Mouse (Mus musculus): ENCODE measurements around the gene Cym. TPM values are rescaled to one million over a fixed set of nuclear protein-coding genes. Genes with fewer than 3 reads are reported as not detected.

The Cym gene
- total and polyA plus RNA-seq, 2 experiments from 2014 or later, result 0.63 TPM; not detected in 1

DNA sequence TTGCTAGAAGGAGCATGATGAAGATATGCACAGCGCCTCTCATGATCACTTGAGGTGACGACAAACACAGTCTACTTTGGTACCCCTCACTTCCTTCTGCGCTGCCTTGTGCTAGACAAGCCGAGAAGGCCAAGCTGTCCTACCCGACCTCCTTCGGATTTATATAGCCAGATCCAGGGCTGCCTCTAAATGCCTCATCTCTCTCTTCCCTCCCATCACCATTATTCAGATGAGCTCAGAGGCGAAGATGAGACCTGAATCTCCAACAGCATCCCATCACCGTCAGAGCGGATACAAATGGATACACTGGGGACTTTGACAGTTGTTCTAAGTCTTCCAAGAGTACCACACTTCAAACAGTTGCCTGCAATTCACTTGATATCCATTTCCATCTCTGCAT, 18.1 kb upstream of the Cym start, which contains the start of gene Prok1:
Prok1 (minus strand) TSS at position 101 of the 400 bp plus-strand sequence.
- H3K4me3 ChIP-seq (ENCODE audit: low read length), result no peak within 1 kb of the TSS
- no peak within 1 kb of the TSS for H3K9ac ChIP-seq (replicated peaks; ENCODE audit: low read length)
- H3K27me3 ChIP-seq (ENCODE audit: insufficient read depth, low read length), result no peaks in the 10 kb centered on the region
- no peaks in the 10 kb centered on the region for H3K9me3 ChIP-seq (ENCODE audit: low read length)
- DNase-seq (ENCODE audit: low spot score) (no peak), ATAC-seq (no peak)
- WGBS, result 92% methylated on average over 9 of the region's 9 CpGs
- no peak within 1 kb of the TSS for H3K4me2 ChIP-seq (ENCODE audit: low read depth, low read length)
- TF ChIP-seq CTCF (IDR thresholded peaks at IDR 0.05; ENCODE audit: low read depth), result no peak
- H3K27ac ChIP-seq, result no peak within 1 kb of the TSS
- peaks cover 3% of the 10 kb centered on the region; the same call in 1 of the 2 replicates for H3K4me1 ChIP-seq (ENCODE audit: insufficient read depth, low read length)
- H3K36me3 ChIP-seq (ENCODE audit: insufficient read depth, low read length), result no peaks in the 10 kb centered on the region

DNA sequence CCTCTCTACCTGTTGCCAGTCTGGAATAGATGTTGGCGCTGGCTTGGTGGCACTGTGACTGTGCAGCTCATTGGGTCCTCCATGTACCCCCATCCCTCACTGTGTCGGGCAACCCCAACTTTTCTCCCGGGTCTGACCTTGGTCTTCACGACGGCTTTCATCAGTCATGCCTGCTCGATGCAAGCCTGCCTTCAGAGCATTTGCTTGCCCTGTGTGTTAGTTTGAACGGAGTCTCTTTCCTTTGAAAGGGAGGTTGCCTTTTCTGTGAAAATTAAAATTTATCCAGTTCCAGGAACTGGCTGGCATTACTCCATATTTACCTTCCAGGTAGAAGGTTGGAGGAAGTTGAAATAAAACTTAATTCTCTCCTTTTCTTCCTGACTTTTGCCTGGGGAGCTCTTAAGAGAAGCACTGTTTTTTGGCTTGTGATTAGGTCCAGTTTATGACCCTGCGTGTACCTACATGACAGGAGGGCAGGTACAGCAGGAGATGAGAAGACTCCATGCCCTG, 17.0 kb upstream of the Cym start:
- Histone ChIP-seq H3K9me3 (ENCODE audit: low read length) (no peaks in the 10 kb centered on the region), H3K4me1 (ENCODE audit: insufficient read depth, low read length) (peaks cover 3% of the 10 kb centered on the region; the same call in 1 of the 2 replicates), H3K27ac (no peak overlapping the region), H3K9ac (replicated peaks; ENCODE audit: low read length) (no peak overlapping the region), H3K36me3 (ENCODE audit: insufficient read depth, low read length) (no peaks in the 10 kb centered on the region), H3K27me3 (ENCODE audit: insufficient read depth, low read length) (no peaks in the 10 kb centered on the region), H3K4me3 (ENCODE audit: low read length) (no peak overlapping the region), H3K4me2 (ENCODE audit: low read depth, low read length) (no peak overlapping the region)
- TF ChIP-seq CTCF (IDR thresholded peaks at IDR 0.05; ENCODE audit: low read depth), result no peak
- ATAC-seq (no peak), DNase-seq (ENCODE audit: low spot score) (no peak)
- 85% methylated on average over 8 of the region's 8 CpGs for WGBS

DNA sequence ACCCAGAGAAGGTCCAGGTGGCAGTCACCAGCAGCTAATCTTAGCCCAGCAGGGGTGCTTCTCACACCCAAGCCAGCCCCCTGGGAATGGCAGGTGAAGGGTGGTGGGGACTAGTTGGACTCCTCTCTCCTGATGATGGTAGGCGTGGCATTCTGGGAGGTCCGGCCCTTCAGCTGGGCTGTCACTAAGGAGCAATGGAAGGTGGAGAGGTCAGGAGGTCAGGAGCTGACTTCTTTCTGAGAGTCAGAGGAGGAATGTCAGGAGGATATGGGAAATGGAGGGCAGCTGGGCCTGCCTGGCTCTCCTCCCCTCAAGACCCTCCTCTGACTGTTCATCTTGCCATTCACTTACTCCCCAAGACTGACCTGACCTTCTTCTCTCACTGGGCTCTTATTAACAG, 16.5 kb upstream of the Cym start:
- TF ChIP-seq CTCF (IDR thresholded peaks at IDR 0.05; ENCODE audit: low read depth), result no peak
- Histone ChIP-seq H3K4me1 (ENCODE audit: insufficient read depth, low read length) (peaks cover 3% of the 10 kb centered on the region; the same call in 1 of the 2 replicates), H3K36me3 (ENCODE audit: insufficient read depth, low read length) (no peaks in the 10 kb centered on the region), H3K9me3 (ENCODE audit: low read length) (no peaks in the 10 kb centered on the region), H3K4me2 (ENCODE audit: low read depth, low read length) (no peak overlapping the region), H3K27me3 (ENCODE audit: insufficient read depth, low read length) (no peaks in the 10 kb centered on the region), H3K4me3 (ENCODE audit: low read length) (no peak overlapping the region), H3K27ac (no peak overlapping the region), H3K9ac (replicated peaks; ENCODE audit: low read length) (no peak overlapping the region)
- ATAC-seq, result no peak
- 73% methylated on average over 2 of the region's 2 CpGs for WGBS
- no peak for DNase-seq (ENCODE audit: low spot score)

DNA sequence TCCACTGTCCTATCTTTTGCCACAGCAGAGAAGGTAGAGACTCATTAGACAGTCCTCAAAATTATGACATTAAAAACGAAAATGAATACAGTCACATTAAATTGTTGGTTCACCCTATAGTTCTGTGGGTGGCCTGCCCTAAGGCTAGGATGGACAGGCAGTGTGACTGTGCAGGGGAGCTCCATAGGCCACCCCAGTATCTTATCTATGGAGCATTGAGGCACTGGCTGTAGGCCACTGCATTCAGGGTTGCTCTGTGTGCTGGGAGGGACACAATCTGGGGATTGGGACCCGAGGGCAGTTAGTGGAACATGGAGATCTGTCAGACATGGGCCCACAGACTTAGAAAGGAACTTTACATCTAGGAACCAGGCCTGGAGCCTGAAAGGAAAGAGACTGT, 12.4 kb upstream of the Cym start:
- no peak for DNase-seq (ENCODE audit: low spot score)
- ATAC-seq, result peak; percentile 36; the same call in 1 of the 2 replicates
- Histone ChIP-seq H3K9me3 (ENCODE audit: low read length) (no peaks in the 10 kb centered on the region), H3K4me1 (ENCODE audit: insufficient read depth, low read length) (no peaks in the 10 kb centered on the region), H3K36me3 (ENCODE audit: insufficient read depth, low read length) (no peaks in the 10 kb centered on the region), H3K27ac (no peak overlapping the region), H3K4me2 (ENCODE audit: low read depth, low read length) (no peak overlapping the region), H3K9ac (replicated peaks; ENCODE audit: low read length) (no peak overlapping the region), H3K27me3 (ENCODE audit: insufficient read depth, low read length) (no peaks in the 10 kb centered on the region), H3K4me3 (ENCODE audit: low read length) (no peak overlapping the region)
- no peak for TF ChIP-seq CTCF (IDR thresholded peaks at IDR 0.05; ENCODE audit: low read depth)
- 26% methylated on average over 2 of the region's 2 CpGs for WGBS

DNA sequence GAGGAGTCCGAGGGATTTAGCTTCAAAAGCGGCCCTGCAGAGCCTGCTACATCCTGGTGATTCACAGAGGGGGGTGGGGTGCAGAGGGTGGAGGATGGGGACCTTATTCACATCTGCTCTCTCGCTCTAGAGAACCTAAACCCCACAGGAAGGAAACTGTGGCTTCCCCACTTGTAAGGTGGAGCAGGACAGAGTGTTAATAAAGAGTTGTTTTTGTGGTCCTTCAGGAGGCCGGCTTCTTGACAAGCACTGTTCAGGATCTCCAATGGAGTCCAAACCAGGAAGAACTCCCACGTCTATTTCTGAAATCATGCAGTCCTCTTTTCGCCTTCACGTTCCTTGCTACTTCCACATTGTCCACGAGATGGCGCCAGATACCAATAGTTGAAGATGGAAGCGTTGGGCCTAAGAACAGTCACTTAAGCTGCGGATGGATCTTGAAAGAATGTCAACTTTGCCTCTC, 11.8 kb upstream of the Cym start:
- no peak overlapping the region; the same call in 1 of the 2 replicates for H3K4me3 ChIP-seq (ENCODE audit: low read length)
- no peaks in the 10 kb centered on the region for H3K27me3 ChIP-seq (ENCODE audit: insufficient read depth, low read length)
- no peak overlapping the region for H3K9ac ChIP-seq (replicated peaks; ENCODE audit: low read length)
- H3K4me1 ChIP-seq (ENCODE audit: insufficient read depth, low read length), result no peaks in the 10 kb centered on the region
- peak; percentile 91 for DNase-seq (ENCODE audit: low spot score)
- no peak overlapping the region for H3K27ac ChIP-seq
- no peaks in the 10 kb centered on the region for H3K9me3 ChIP-seq (ENCODE audit: low read length)
- TF ChIP-seq CTCF (IDR thresholded peaks at IDR 0.05; ENCODE audit: low read depth), result peak; percentile 97
- WGBS, result 7% methylated on average over 11 of the region's 11 CpGs
- no peak overlapping the region for H3K4me2 ChIP-seq (ENCODE audit: low read depth, low read length)
- H3K36me3 ChIP-seq (ENCODE audit: insufficient read depth, low read length), result no peaks in the 10 kb centered on the region
- ATAC-seq, result peak; percentile 63; the same call in 1 of the 2 replicates

DNA sequence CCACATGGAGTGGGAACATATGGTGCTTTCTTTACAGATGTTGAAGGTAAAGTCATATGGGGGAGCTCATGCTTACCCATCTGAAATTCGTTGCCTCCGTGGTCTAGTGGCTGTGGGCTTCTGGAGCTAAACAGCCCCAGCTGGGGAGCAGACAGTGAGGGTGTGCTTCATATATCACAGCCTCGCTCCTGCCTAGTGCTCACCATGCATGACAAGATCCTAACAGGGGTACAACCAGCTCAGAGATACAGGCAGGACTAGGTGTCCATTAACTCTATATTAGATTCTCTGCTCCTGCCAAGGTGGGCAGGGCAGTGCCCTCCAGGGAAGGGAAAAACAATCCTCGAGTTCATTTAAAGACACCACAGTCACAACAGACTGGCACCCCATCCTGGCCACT, 9.7 kb upstream of the Cym start:
- Histone ChIP-seq H3K36me3 (ENCODE audit: insufficient read depth, low read length) (no peaks in the 10 kb centered on the region), H3K4me3 (ENCODE audit: low read length) (no peak overlapping the region), H3K4me1 (ENCODE audit: insufficient read depth, low read length) (no peaks in the 10 kb centered on the region), H3K27me3 (ENCODE audit: insufficient read depth, low read length) (no peaks in the 10 kb centered on the region), H3K9me3 (ENCODE audit: low read length) (no peaks in the 10 kb centered on the region), H3K9ac (replicated peaks; ENCODE audit: low read length) (no peak overlapping the region), H3K27ac (no peak overlapping the region), H3K4me2 (ENCODE audit: low read depth, low read length) (no peak overlapping the region)
- 65% methylated on average over 4 of the region's 4 CpGs for WGBS
- no peak for TF ChIP-seq CTCF (IDR thresholded peaks at IDR 0.05; ENCODE audit: low read depth)
- DNase-seq (ENCODE audit: low spot score), result no peak
- no peak for ATAC-seq

DNA sequence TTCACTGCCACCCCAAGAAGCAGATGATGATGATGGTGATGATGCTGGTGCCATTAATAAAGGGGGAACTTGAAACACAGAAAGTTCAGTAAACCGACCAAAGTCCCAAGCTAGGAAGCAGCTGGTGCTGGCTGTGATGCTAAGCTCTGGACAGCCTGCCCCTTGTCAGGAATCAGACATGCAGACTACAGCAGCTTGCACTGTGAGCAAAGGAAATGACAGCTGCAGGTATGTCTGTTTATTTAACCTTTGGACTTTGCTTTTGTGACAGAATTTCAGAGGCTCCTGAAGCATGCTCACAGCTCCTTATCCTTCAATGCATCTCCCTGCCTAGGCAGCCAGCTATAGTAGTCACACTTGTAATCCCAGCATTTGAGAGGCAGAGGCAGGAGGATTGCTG, 9.0 kb upstream of the Cym start, which contains the start of gene A630076J17Rik:
A630076J17Rik (plus strand) TSS at position 88 of the 400 bp plus-strand sequence.
- no peak for ATAC-seq

More for the DNA sequence above, 9.0 kb upstream of the Cym start, which contains the start of gene A630076J17Rik:
- Histone ChIP-seq H3K9me3 (ENCODE audit: low read length) (no peaks in the 10 kb centered on the region), H3K4me3 (ENCODE audit: low read length) (no peak within 1 kb of the TSS), H3K9ac (replicated peaks; ENCODE audit: low read length) (no peak within 1 kb of the TSS), H3K4me1 (ENCODE audit: insufficient read depth, low read length) (no peaks in the 10 kb centered on the region), H3K4me2 (ENCODE audit: low read depth, low read length) (no peak within 1 kb of the TSS), H3K36me3 (ENCODE audit: insufficient read depth, low read length) (no peaks in the 10 kb centered on the region), H3K27ac (no peak within 1 kb of the TSS), H3K27me3 (ENCODE audit: insufficient read depth, low read length) (no peaks in the 10 kb centered on the region)
- DNase-seq (ENCODE audit: low spot score), result no peak
- TF ChIP-seq CTCF (IDR thresholded peaks at IDR 0.05; ENCODE audit: low read depth), result no peak
- WGBS, result 48% methylated on average over 1 of the region's 1 CpGs
